Mouse (Mus musculus): ENCODE measurements around the gene Lig1. TPM values are rescaled to one million over a fixed set of nuclear protein-coding genes. Genes with fewer than 3 reads are reported as not detected.

The Lig1 gene
- polyA plus RNA-seq, 1 experiment from 2014 or later: 31.7 TPM

- Histone ChIP-seq H3K36me3 (peaks cover 76% of the 10 kb centered on the region), H3K9ac (no peak overlapping the region), H3K27ac (replicated peaks) (no peak overlapping the region), H3K27me3 (no peaks in the 10 kb centered on the region), H3K9me3 (no peaks in the 10 kb centered on the region), H3K4me1 (replicated peaks) (no peaks in the 10 kb centered on the region), H3K4me2 (no peak overlapping the region), H3K4me3 (no peak overlapping the region)
- no peak for ATAC-seq (ENCODE audit: low read depth)
- WGBS: 91% methylated on average over 1 of the region's 1 CpGs
Observed at GRCm38 (mm10) chr7:13290041-13290675, 13.1 kb downstream of the Lig1 start.

GRCm38 (mm10) chr7:13291370-13291769, 14.3 kb downstream of the Lig1 start:
- Histone ChIP-seq H3K9ac (no peak overlapping the region), H3K4me2 (no peak overlapping the region), H3K36me3 (peaks cover 76% of the 10 kb centered on the region), H3K27ac (replicated peaks) (no peak overlapping the region), H3K9me3 (no peaks in the 10 kb centered on the region), H3K4me1 (replicated peaks) (no peaks in the 10 kb centered on the region), H3K4me3 (no peak overlapping the region), H3K27me3 (no peaks in the 10 kb centered on the region)
- 90% methylated on average over 2 of the region's 2 CpGs for WGBS
- no peak for ATAC-seq (ENCODE audit: low read depth)

- Histone ChIP-seq H3K4me3 (no peak overlapping the region), H3K9ac (no peak overlapping the region), H3K9me3 (no peaks in the 10 kb centered on the region), H3K27ac (replicated peaks) (no peak overlapping the region), H3K4me2 (no peak overlapping the region), H3K27me3 (no peaks in the 10 kb centered on the region), H3K36me3 (peaks cover 89% of the 10 kb centered on the region), H3K4me1 (replicated peaks) (no peaks in the 10 kb centered on the region)
- WGBS: 89% methylated on average over 11 of the region's 11 CpGs
- ATAC-seq (ENCODE audit: low read depth): no peak
Observed at GRCm38 (mm10) chr7:13293878-13294855, 17.1 kb downstream of the Lig1 start.

- peaks cover 93% of the 10 kb centered on the region for H3K36me3 ChIP-seq
- H3K27ac ChIP-seq (replicated peaks): no peak overlapping the region
- H3K27me3 ChIP-seq: no peaks in the 10 kb centered on the region
- 92% methylated on average over 7 of the region's 7 CpGs for WGBS
- H3K9me3 ChIP-seq: no peaks in the 10 kb centered on the region
- H3K9ac ChIP-seq: no peak overlapping the region
- ATAC-seq (ENCODE audit: low read depth): no peak
- H3K4me2 ChIP-seq: no peak overlapping the region
- no peak overlapping the region for H3K4me3 ChIP-seq
- H3K4me1 ChIP-seq (replicated peaks): no peaks in the 10 kb centered on the region
Observed at GRCm38 (mm10) chr7:13295256-13295655, 18.2 kb downstream of the Lig1 start.

GRCm38 (mm10) chr7:13297636-13298035, 20.6 kb downstream of the Lig1 start:
- H3K27ac ChIP-seq (replicated peaks): no peak overlapping the region

GRCm38 (mm10) chr7:13298821-13299220, 21.7 kb downstream of the Lig1 start:
- H3K9me3 ChIP-seq: no peaks in the 10 kb centered on the region
- no peak overlapping the region for H3K9ac ChIP-seq
- no peak overlapping the region for H3K4me3 ChIP-seq
- 94% methylated on average over 5 of the region's 5 CpGs for WGBS
- H3K4me1 ChIP-seq (replicated peaks): no peaks in the 10 kb centered on the region
- no peak overlapping the region for H3K4me2 ChIP-seq
- no peaks in the 10 kb centered on the region for H3K27me3 ChIP-seq
- H3K36me3 ChIP-seq: peaks cover 98% of the 10 kb centered on the region
- ATAC-seq (ENCODE audit: low read depth): no peak
- no peak overlapping the region for H3K27ac ChIP-seq (replicated peaks)

More at GRCm38 (mm10) chr7:13297636-13298035, 20.6 kb downstream of the Lig1 start:
- Histone ChIP-seq H3K4me3 (no peak overlapping the region), H3K4me2 (no peak overlapping the region), H3K27me3 (no peaks in the 10 kb centered on the region), H3K4me1 (replicated peaks) (no peaks in the 10 kb centered on the region), H3K9me3 (no peaks in the 10 kb centered on the region), H3K36me3 (peaks cover 96% of the 10 kb centered on the region), H3K9ac (no peak overlapping the region)
- 90% methylated on average over 1 of the region's 1 CpGs for WGBS
- no peak for ATAC-seq (ENCODE audit: low read depth)

- ATAC-seq (ENCODE audit: low read depth): no peak
- Histone ChIP-seq H3K4me3 (no peak overlapping the region), H3K4me2 (no peak overlapping the region), H3K27ac (replicated peaks) (no peak overlapping the region), H3K36me3 (peaks cover 95% of the 10 kb centered on the region), H3K9ac (no peak overlapping the region), H3K27me3 (no peaks in the 10 kb centered on the region), H3K9me3 (no peaks in the 10 kb centered on the region), H3K4me1 (replicated peaks) (no peaks in the 10 kb centered on the region)
- WGBS: 90% methylated on average over 1 of the region's 1 CpGs
Observed at GRCm38 (mm10) chr7:13301643-13302042, 24.6 kb downstream of the Lig1 start.

GRCm38 (mm10) chr7:13302780-13303179, 25.7 kb downstream of the Lig1 start:
- Histone ChIP-seq H3K9me3 (no peaks in the 10 kb centered on the region), H3K36me3 (peaks cover 93% of the 10 kb centered on the region)

GRCm38 (mm10) chr7:13303372-13303771, 26.3 kb downstream of the Lig1 start:
- no peak for ATAC-seq (ENCODE audit: low read depth)
- Histone ChIP-seq H3K27me3 (no peaks in the 10 kb centered on the region), H3K4me1 (replicated peaks) (no peaks in the 10 kb centered on the region), H3K4me2 (no peak overlapping the region), H3K27ac (replicated peaks) (no peak overlapping the region), H3K36me3 (peaks cover 95% of the 10 kb centered on the region), H3K4me3 (no peak overlapping the region), H3K9ac (no peak overlapping the region), H3K9me3 (no peaks in the 10 kb centered on the region)

More at GRCm38 (mm10) chr7:13302780-13303179, 25.7 kb downstream of the Lig1 start:
- H3K4me2 ChIP-seq: no peak overlapping the region
- no peak for ATAC-seq (ENCODE audit: low read depth)
- no peak overlapping the region for H3K27ac ChIP-seq (replicated peaks)
- H3K9ac ChIP-seq: no peak overlapping the region
- H3K4me3 ChIP-seq: no peak overlapping the region
- 84% methylated on average over 2 of the region's 2 CpGs for WGBS
- no peaks in the 10 kb centered on the region for H3K27me3 ChIP-seq
- no peaks in the 10 kb centered on the region for H3K4me1 ChIP-seq (replicated peaks)

- no peaks in the 10 kb centered on the region for H3K9me3 ChIP-seq
- no peak overlapping the region for H3K4me2 ChIP-seq
- H3K4me1 ChIP-seq (replicated peaks): no peaks in the 10 kb centered on the region
- no peak overlapping the region for H3K9ac ChIP-seq
- H3K36me3 ChIP-seq: peaks cover 90% of the 10 kb centered on the region
- WGBS: 94% methylated on average over 2 of the region's 2 CpGs
- H3K27me3 ChIP-seq: no peaks in the 10 kb centered on the region
- no peak for ATAC-seq (ENCODE audit: low read depth)
- no peak overlapping the region for H3K27ac ChIP-seq (replicated peaks)
- H3K4me3 ChIP-seq: no peak overlapping the region
Observed at GRCm38 (mm10) chr7:13309407-13309806, 32.3 kb downstream of the Lig1 start.

GRCm38 (mm10) chr7:13310493-13311199, 33.6 kb downstream of the Lig1 start:
- peaks cover 80% of the 10 kb centered on the region for H3K36me3 ChIP-seq

GRCm38 (mm10) chr7:13311401-13311800, 34.3 kb downstream of the Lig1 start:
- no peak for ATAC-seq (ENCODE audit: low read depth)
- no peaks in the 10 kb centered on the region for H3K27me3 ChIP-seq
- H3K9ac ChIP-seq: no peak overlapping the region
- H3K4me3 ChIP-seq: no peak overlapping the region
- no peaks in the 10 kb centered on the region for H3K4me1 ChIP-seq (replicated peaks)
- no peaks in the 10 kb centered on the region for H3K9me3 ChIP-seq
- no peak overlapping the region for H3K4me2 ChIP-seq
- 96% methylated on average over 4 of the region's 4 CpGs for WGBS
- H3K36me3 ChIP-seq: peaks cover 73% of the 10 kb centered on the region
- H3K27ac ChIP-seq (replicated peaks): no peak overlapping the region

More at GRCm38 (mm10) chr7:13310493-13311199, 33.6 kb downstream of the Lig1 start:
- WGBS: 90% methylated on average over 6 of the region's 6 CpGs
- Histone ChIP-seq H3K27ac (replicated peaks) (no peak overlapping the region), H3K4me1 (replicated peaks) (no peaks in the 10 kb centered on the region), H3K4me3 (no peak overlapping the region), H3K4me2 (no peak overlapping the region), H3K9ac (no peak overlapping the region), H3K9me3 (no peaks in the 10 kb centered on the region), H3K27me3 (no peaks in the 10 kb centered on the region)
- no peak for ATAC-seq (ENCODE audit: low read depth)

All from neural tube, embryonic 13.5 days (tissue).